Mouse (Mus musculus) kidney, postnatal 36 days (tissue): ENCODE measurements at regions not wholly inside any gene's neighbourhood (a gene's known extent, or its start where the extent isn't known, plus 50 kb on each side); places are given as distances from the start of the nearest gene placed in this dataset.

Experiments used
- DNase-seq, 2 experiments: peaks; one replicate each; pipeline ENCODE4 v3.0.0; 2021 to 2022; ENCODE audit warnings: mixed read lengths in 2 of 2

GRCm38 (mm10) chr1:136723839-136724443 lies 99.2 kb downstream of the Zfp281 start:
- no peak for DNase-seq

- DNase-seq: no peak
Measured at GRCm38 (mm10) chr1:136725242-136725641, 100.5 kb downstream of the Zfp281 start.

DNA sequence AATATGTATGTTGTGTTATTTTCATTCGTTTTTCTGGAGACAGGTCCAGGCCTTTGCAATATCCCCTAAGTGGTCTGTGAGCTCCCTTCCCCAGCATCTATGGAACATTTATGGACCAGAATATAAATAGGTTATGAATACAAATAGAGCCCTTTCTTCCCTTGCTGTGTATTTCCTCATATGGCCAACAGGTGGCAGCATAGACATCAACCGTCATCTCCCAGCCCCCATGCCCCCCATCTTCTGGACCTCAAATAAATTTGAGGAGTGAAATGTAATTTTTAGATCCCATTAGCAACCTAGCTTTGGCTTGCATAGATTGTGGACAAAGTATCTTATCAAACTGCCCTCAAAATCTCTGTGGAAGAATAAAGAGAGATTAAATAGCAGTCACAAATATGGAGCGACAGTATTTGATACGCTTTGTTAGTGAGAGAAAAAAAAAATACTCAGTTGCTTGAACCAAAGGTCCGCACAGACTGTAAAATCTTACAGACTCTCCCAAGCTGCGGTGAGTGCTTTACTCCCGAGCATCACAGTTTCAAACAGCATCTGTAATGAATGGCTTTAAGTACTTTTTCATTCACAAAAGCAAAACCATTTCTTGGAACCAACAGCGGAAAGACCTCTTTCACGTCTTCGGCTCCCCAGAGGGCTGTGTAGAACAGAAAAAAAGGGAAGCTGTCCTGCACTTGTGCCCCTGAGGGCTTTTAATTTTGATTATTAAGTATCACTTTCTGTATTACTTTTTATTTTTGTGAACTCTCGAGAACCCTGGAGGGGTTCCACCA lies 101.6 kb downstream of the Zfp281 start:
- peak; percentile 10 to 53 for DNase-seq

- no peak for DNase-seq
Measured at GRCm38 (mm10) chr1:136727868-136728631, 103.3 kb downstream of the Zfp281 start.

- no peak for DNase-seq
Measured at GRCm38 (mm10) chr1:136728632-136728944, 103.9 kb downstream of the Zfp281 start.

DNA sequence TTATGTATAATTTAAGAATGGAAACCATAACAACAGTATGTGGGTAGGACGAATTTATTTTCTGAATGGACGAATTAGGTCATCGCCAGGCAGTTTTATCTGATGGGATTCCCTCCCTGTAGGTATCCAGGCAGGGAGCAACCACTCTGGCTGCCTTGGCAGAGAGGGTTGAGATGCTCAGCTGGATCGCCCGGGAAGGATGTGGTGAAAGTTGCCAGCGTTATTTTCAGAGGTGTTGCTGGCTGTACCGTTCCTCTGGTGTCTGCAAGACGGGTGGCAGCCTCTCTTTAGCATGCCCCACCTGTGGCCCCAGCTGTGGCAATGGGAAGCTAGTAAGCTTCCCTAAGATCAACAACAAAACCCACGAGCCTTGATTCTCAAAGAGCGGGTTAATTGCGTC lies 105.9 kb downstream of the Zfp281 start:
- no peak for DNase-seq

GRCm38 (mm10) chr1:136738030-136738429 lies 113.3 kb downstream of the Zfp281 start:
- no peak for DNase-seq

DNA sequence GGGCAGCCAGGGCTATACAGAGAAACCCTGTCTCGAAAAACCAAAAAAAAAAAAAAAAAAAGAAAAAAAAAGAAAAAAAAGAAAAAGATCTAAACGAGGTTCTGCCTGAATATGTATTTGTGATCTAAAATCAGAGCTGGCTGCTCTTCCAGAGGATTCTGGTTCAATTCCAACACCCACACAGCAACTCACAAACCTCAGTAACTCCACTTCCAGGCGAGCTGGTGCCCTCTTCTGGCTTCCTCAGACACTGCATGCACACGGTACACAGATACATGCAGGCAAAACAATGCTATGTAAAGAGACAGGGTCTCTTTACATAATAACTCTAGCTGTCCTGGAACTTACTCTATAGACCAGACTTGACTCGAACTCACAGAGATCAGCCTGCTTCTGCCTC lies 114.8 kb downstream of the Zfp281 start:
- DNase-seq: peak; percentile 28 to 67

DNA sequence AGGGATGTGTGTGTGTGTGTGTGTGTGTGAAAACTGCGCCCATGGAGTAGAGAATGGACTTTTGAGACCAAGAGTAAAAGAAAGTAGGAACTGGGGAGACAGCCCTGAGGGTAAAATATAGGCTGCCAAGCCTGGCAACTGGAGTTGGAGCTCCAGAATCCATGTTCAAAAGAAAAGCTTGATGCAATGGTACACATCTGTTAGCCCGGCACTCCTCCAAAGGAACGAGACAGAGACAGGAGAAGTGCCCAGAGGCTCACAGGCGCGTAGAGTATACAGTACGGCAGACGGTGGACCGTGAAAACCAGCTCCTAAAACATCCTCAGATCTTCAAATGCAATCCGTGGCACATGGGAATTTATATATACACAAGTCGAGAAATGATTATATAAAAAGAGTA lies 116.4 kb downstream of the Zfp281 start:
- DNase-seq: no peak

DNA sequence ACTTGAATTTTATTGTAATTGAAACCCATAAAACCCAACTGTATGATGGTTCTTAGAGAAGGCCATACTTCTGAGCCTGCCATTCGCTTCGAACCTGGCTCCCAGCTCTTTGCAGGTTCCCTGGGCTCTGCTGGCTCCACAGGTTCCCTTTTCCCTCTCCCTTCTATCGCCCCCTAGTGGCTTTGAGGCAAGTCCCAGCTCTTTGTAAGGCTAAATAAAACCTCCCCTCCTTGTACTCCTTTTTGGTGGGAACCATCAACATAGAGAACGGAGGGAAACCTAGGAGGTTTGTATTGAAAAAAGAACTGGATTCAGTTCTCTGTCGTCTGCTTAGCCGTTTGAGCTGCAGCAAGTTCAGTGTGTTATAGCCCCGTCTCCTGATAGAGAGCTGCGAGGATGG lies 124.5 kb downstream of the Zfp281 start:
- peak; percentile 45 to 66 for DNase-seq

DNA sequence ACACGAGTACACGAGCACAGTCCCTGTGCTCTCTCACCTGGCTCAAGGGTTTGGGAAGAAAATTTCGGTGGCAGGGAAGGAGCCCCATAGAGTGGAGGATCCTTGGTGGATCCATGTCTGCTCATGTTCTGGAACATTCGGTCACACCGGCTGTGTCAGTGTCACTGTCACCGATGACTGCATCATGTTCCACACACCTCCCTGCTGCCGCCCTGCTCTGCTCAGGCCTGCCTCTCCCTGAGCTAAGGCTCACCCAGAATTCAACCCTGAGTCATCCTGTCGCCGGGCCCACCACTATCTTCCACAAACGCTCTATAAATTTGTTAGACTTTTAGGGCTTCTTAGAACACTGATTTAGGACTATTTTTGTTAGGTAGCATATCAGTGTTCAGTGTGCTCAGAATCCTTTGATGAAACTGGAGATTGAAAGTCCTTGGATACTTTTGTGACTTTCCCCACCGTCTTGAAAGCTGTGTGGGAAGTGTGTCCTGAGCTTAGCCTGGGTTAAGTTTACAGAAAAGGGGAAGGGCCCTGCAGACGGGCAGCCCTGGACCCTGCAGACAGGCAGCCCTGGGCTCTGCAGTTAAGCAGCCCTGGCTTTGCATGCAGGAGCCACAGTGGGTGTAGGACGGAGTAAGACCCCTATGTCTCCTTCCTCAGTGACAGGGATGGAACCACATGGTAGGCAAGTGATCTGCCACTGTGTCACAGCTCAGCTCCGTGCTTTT lies 126.9 kb downstream of the Zfp281 start:
- no peak for DNase-seq

- DNase-seq: no peak
Measured at GRCm38 (mm10) chr1:136754286-136754685, 129.6 kb downstream of the Zfp281 start.

- no peak for DNase-seq
Measured at GRCm38 (mm10) chr1:136758730-136759129, 134.0 kb downstream of the Zfp281 start.

DNA sequence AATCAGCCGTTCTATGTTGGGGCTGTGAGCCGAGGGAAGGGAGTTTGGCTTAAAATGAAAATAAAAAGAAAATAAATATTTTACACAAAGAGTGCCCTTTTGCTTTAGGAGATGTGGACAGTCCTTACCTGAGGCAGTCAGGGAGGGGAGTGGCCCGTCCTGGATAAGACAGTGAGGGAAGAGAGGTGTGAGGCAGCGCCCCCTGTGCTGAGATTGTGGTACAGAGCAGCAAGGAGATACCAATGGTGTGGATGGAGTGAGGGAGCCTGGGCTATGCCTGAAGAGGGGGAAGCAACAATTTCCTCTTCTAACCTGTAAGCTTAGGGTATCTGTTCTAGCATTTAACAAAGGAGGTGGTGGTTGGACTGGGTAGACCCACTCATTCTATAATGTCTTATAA lies 134.5 kb downstream of the Zfp281 start:
- no peak for DNase-seq

- DNase-seq: no peak
Measured at GRCm38 (mm10) chr1:136761467-136761866, 136.8 kb downstream of the Zfp281 start.

- peak; percentile 13 to 43 for DNase-seq
Measured at GRCm38 (mm10) chr1:136768969-136769401, 144.3 kb downstream of the Zfp281 start.

DNA sequence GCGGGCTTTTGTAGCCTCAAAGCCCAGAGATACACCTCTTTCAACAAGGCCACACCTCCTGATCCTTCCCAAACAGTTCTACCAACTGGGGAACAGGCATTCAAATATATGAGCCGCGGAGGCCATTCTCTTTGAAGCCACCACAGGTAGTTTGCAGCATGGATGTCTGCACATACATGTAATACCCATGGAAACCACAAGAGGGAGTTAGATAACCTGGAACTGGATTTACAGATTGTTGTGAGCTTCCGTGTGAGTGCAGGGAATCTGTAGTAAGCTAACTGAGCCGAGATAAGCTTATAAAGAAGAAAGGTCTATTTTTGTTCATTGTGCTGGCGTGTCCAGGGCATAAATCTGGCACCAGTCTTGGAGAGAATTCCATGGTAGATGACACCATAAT lies 149.0 kb downstream of the Zfp281 start:
- DNase-seq: no peak

- no peak for DNase-seq
Measured at GRCm38 (mm10) chr1:136776211-136776610, 151.5 kb downstream of the Zfp281 start.

DNA sequence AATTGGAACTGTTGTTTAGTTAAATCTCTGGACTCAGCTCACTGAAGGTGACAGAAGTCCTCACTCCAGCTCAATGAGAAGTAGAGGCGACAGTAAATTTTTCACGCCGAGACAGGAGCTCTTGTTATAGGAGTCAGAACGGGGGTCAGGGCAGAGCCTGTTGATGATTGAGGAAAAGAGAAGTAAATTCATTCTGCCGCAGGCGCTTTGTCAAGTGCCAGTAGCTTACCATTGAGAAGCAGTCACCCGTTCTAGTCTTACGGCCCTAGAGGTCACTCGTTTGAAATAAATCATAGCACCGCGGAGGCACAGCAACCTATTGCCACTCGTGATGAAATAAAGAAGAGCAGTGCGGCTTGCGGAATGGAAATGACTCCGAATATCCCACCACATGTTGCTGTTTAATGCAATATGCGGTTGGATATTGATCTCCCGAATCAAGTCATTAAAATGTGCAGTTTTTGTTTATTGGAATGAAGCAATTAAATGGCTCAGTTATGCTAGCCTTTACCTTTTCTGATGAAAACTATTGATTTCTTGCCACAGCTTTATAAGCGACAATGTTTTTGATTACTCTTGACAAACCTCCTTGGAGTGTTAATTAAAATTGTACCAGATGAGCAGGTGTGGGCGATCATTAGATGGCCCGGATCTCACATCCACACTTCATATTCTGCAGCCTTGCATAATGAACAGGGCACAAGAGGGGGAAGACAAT lies 152.7 kb downstream of the Zfp281 start:
- DNase-seq: peak in 1 of 2 experiments; percentile 32

DNA sequence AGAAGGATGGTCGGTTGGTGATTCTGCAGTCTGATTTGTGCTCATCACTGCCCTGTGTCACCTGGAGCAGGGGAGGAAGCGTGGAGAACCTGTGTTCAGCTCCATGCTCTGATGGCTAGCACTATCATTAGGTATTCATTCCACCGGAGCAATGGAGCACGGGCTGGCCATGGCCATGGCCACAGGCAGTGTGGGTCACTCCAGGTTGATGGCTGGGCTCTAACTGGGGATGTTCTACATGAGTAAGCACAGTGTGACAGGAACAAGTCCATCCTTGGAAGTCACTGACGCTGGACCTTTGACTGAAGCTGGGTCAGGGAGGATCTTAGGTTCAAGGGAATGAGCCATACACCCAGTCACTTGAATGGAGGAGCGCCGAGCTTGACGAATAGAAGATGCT lies 154.7 kb downstream of the Zfp281 start:
- DNase-seq: peak; percentile 51 to 54

GRCm38 (mm10) chr1:136781561-136782025 lies 156.9 kb downstream of the Zfp281 start:
- peak in 1 of 2 experiments; percentile 39 for DNase-seq

DNA sequence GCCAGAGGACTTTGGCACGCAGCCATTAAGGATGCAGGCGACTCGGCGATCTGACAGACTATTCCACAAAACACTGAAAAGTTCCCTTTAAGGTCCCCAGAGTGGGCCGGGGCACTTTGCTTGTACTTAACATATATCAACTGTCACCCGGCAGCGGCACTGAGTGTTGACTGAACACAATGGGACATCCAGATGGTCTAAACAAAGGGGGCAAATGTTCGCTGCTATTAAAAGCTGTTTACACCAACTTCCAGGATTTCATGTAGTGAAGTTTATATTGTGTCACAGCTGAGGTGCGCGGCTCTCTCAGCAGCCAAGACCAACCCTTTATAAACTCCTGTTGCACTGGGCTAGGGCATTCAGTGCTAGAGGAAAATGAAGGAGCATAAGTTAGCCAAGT lies 157.6 kb downstream of the Zfp281 start:
- DNase-seq: peak; percentile 14 to 50
